Mouse (Mus musculus): ENCODE measurements around the gene Cltb. TPM values are rescaled to one million over a fixed set of nuclear protein-coding genes. Genes with fewer than 3 reads are reported as not detected.

The Cltb gene
- polyA plus RNA-seq, 1 experiment = 32.3 TPM

Small RNA genes within 50 kb of the gene (microRNA-seq; reads per million reads assigned to microRNA genes)
- gene Gm24195 (ENCODE audit: borderline microRNAs expressed) = not detected

Other genes with a start within 250 kb of the Cltb start
- 9.0 TPM for gene Cplx2, start 240.0 kb downstream of the Cltb start, polyA plus RNA-seq (2012; fragmentation: generic; extraction: Trizol)
- 70.8 TPM for gene Thoc3, start 142.5 kb downstream of the Cltb start, polyA plus RNA-seq (2012; fragmentation: generic; extraction: Trizol)
- gene Simc1, start 107.6 kb downstream of the Cltb start, polyA plus RNA-seq (2012; fragmentation: generic; extraction: Trizol) = 6.6 TPM
- gene 4833439L19Rik, start 45.9 kb downstream of the Cltb start, polyA plus RNA-seq (2012; fragmentation: generic; extraction: Trizol) = 62.8 TPM
- gene Arl10, start 36.3 kb downstream of the Cltb start, polyA plus RNA-seq (2012; fragmentation: generic; extraction: Trizol) = 24.8 TPM
- gene Nop16, start 21.3 kb downstream of the Cltb start, polyA plus RNA-seq (2012; fragmentation: generic; extraction: Trizol) = 87.4 TPM
- gene Higd2a, start 21.1 kb downstream of the Cltb start, polyA plus RNA-seq (2012; fragmentation: generic; extraction: Trizol) = 144 TPM
- gene Faf2, start 10.4 kb upstream of the Cltb start, polyA plus RNA-seq (2012; fragmentation: generic; extraction: Trizol) = 33.5 TPM
- gene Rnf44, start 82.6 kb upstream of the Cltb start, polyA plus RNA-seq (2012; fragmentation: generic; extraction: Trizol) = 30.0 TPM
- 0.01 TPM for gene Cdhr2, start 90.1 kb upstream of the Cltb start, polyA plus RNA-seq (2012; fragmentation: generic; extraction: Trizol)
- 0.20 TPM for gene Gprin1, start 138.5 kb upstream of the Cltb start, polyA plus RNA-seq (2012; fragmentation: generic; extraction: Trizol)
- gene Sncb, start 155.3 kb upstream of the Cltb start, polyA plus RNA-seq (2012; fragmentation: generic; extraction: Trizol) = not detected
- not detected for gene Eif4e1b, start 172.7 kb upstream of the Cltb start, polyA plus RNA-seq (2012; fragmentation: generic; extraction: Trizol)
- 26.6 TPM for gene Tspan17, start 178.0 kb upstream of the Cltb start, polyA plus RNA-seq (2012; fragmentation: generic; extraction: Trizol)